In genomic region chr5:66080529-66081220, GRCm38 (mm10) we compare ENCODE assay signal across 13 mouse cellular contexts.
A peak's percentile ranks its signal among the peaks of the same experiment; 100 is the strongest.
DNase-seq lines count a peak whose midpoint lies in the region; ATAC-seq lines count a peak whose summit lies in the region.
"Had no signal": no experiment of that assay in that cellular context is flagged by ENCODE, and none has a peak within 500 bp of the region (broad histone marks: within the 10 kb centered on the region; RNA-seq: fewer than 3 reads in every experiment).

No protein-coding gene starts in this region.

- H3K27ac ChIP-seq in embryonic facial prominence, embryonic 14.5 days (replicated peaks; ENCODE audit: low read depth, low read length) = no peak overlapping the region
- H3K27ac ChIP-seq in embryonic facial prominence, embryonic 10.5 days (replicated peaks) = no peak overlapping the region
- peak overlapping the region; percentile 84 for H3K27ac ChIP-seq in kidney, embryonic 14.5 days (ENCODE audit: low read depth, low read length)
- H3K27ac ChIP-seq in liver, embryonic 13.5 days = peak overlapping the region; percentile 71
- H3K27ac ChIP-seq: forebrain, embryonic 10.5 days; hindbrain, postnatal 0 days had no signal

- H3K27me3 ChIP-seq in embryonic facial prominence, embryonic 14.5 days (replicated peaks; ENCODE audit: control insufficient read depth, insufficient read depth, low read length) = no peaks in the 10 kb centered on the region
- no peaks in the 10 kb centered on the region for H3K27me3 ChIP-seq in embryonic facial prominence, embryonic 10.5 days (replicated peaks; ENCODE audit: low read depth, poor library complexity, severe bottlenecking)
- no peaks in the 10 kb centered on the region for H3K27me3 ChIP-seq in kidney, embryonic 14.5 days (ENCODE audit: control insufficient read depth, insufficient read depth, low read length)
- H3K27me3 ChIP-seq in liver, embryonic 13.5 days = no peaks in the 10 kb centered on the region
- H3K27me3 ChIP-seq: megakaryocyte, embryonic 14.5 days had no signal

- no peak overlapping the region for H3K4me3 ChIP-seq in embryonic facial prominence, embryonic 14.5 days (ENCODE audit: low read depth, low read length)
- no peak overlapping the region for H3K4me3 ChIP-seq in embryonic facial prominence, embryonic 10.5 days
- peak overlapping the region; percentile 22; the same call in 1 of the 2 replicates for H3K4me3 ChIP-seq in kidney, embryonic 14.5 days (ENCODE audit: low read length)
- peak overlapping the region; percentile 45 for H3K4me3 ChIP-seq in liver, embryonic 13.5 days (replicated peaks)
- H3K4me3 ChIP-seq: forebrain, embryonic 10.5 days; megakaryocyte, embryonic 14.5 days had no signal

- H3K4me1 ChIP-seq in embryonic facial prominence, embryonic 14.5 days (ENCODE audit: control insufficient read depth, insufficient read depth, low read length) = peaks cover 9% of the 10 kb centered on the region
- peaks cover 24% of the 10 kb centered on the region for H3K4me1 ChIP-seq in embryonic facial prominence, embryonic 10.5 days
- peaks cover 9% of the 10 kb centered on the region; the same call in 1 of the 2 replicates for H3K4me1 ChIP-seq in kidney, embryonic 14.5 days (ENCODE audit: control insufficient read depth, insufficient read depth, low read length)
- H3K4me1 ChIP-seq in liver, embryonic 13.5 days (replicated peaks) = peaks cover 30% of the 10 kb centered on the region

- intact Hi-C loops in gastrocnemius, postnatal 14 days (cut with DNase I; ENCODE audit: low total_unique reads) = no loop called here

- no peak for DNase-seq in embryonic facial prominence, embryonic 14.5 days (ENCODE audit: low spot score)
- DNase-seq in embryonic facial prominence, embryonic 10.5 days (ENCODE audit: low spot score) = no peak
- DNase-seq in liver, embryonic 13.5 days = no peak
- DNase-seq in lung, postnatal 4 days = peak; percentile 47 to 65
- DNase-seq in gastrocnemius, postnatal 14 days = no peak
- no peak for DNase-seq in spleen, adult 12 weeks (ENCODE audit: low spot score)
- no peak for DNase-seq in adipocyte (ENCODE audit: low spot score)
- DNase-seq: retina, postnatal 1 day had no signal

- H3K4me2 ChIP-seq in embryonic facial prominence, embryonic 14.5 days (ENCODE audit: low read depth, low read length) = no peak overlapping the region
- H3K4me2 ChIP-seq in kidney, embryonic 14.5 days (replicated peaks; ENCODE audit: low read depth, low read length) = no peak overlapping the region; the same call in 1 of the 2 replicates
- H3K4me2 ChIP-seq in liver, embryonic 13.5 days = peak overlapping the region; percentile 41

- ATAC-seq in embryonic facial prominence, embryonic 14.5 days (ENCODE audit: low read depth) = peak; percentile 24; the same call in 1 of the 2 replicates
- peak; percentile 68 for ATAC-seq in kidney, embryonic 14.5 days (ENCODE audit: low FRiP score, low TSS enrichment)
- no peak; the same call in 1 of the 2 replicates for ATAC-seq in liver, embryonic 13.5 days (ENCODE audit: low read depth)
- ATAC-seq: hindbrain, postnatal 0 days had no signal

- H3K9ac ChIP-seq in embryonic facial prominence, embryonic 14.5 days (ENCODE audit: low read depth, low read length) = no peak overlapping the region
- peak overlapping the region; percentile 31; the same call in 1 of the 2 replicates for H3K9ac ChIP-seq in kidney, embryonic 14.5 days (ENCODE audit: low read depth, low read length)
- H3K9ac ChIP-seq in liver, embryonic 13.5 days = no peak overlapping the region; the same call in 1 of the 2 replicates

- no peaks in the 10 kb centered on the region for H3K9me3 ChIP-seq in embryonic facial prominence, embryonic 14.5 days (ENCODE audit: control insufficient read depth, low read length)
- H3K9me3 ChIP-seq in embryonic facial prominence, embryonic 10.5 days = no peaks in the 10 kb centered on the region
- no peaks in the 10 kb centered on the region for H3K9me3 ChIP-seq in kidney, embryonic 14.5 days (ENCODE audit: control insufficient read depth, low read length)
- no peaks in the 10 kb centered on the region for H3K9me3 ChIP-seq in liver, embryonic 13.5 days (replicated peaks)
- H3K9me3 ChIP-seq: forebrain, embryonic 10.5 days; megakaryocyte, embryonic 14.5 days had no signal

- WGBS in embryonic facial prominence, embryonic 14.5 days = 82% methylated on average over 17 of the region's 17 CpGs
- WGBS in embryonic facial prominence, embryonic 10.5 days = 88% methylated on average over 17 of the region's 17 CpGs
- 50% methylated on average over 17 of the region's 17 CpGs for WGBS in kidney, embryonic 14.5 days
- 67% methylated on average over 17 of the region's 17 CpGs for WGBS in liver, embryonic 13.5 days (ENCODE audit: insufficient replicate concordance)

- no peaks in the 10 kb centered on the region for H3K36me3 ChIP-seq in embryonic facial prominence, embryonic 14.5 days (ENCODE audit: control insufficient read depth, insufficient read depth, low read length)
- no peaks in the 10 kb centered on the region for H3K36me3 ChIP-seq in embryonic facial prominence, embryonic 10.5 days (replicated peaks)
- no peaks in the 10 kb centered on the region for H3K36me3 ChIP-seq in kidney, embryonic 14.5 days (ENCODE audit: control insufficient read depth, insufficient read depth, low read length)
- no peaks in the 10 kb centered on the region for H3K36me3 ChIP-seq in liver, embryonic 13.5 days
- H3K36me3 ChIP-seq: forebrain, embryonic 10.5 days; G1E had no signal

Comparison
In these comparisons a context has a peak if more than half of its experiments do, and no peak if none do; other contexts are left out.
1. DNase-seq: peak in lung, postnatal 4 days (2 of 2); none in embryonic facial prominence, embryonic 14.5 days (single experiment), embryonic facial prominence, embryonic 10.5 days (single experiment), liver, embryonic 13.5 days (single experiment), gastrocnemius, postnatal 14 days (single experiment), spleen, adult 12 weeks (single experiment) and adipocyte (single experiment).
2. H3K27ac ChIP-seq: peak in kidney, embryonic 14.5 days (single experiment) and liver, embryonic 13.5 days (single experiment); none in embryonic facial prominence, embryonic 14.5 days (single experiment) and embryonic facial prominence, embryonic 10.5 days (single experiment).
3. H3K4me3 ChIP-seq: peak in kidney, embryonic 14.5 days (single experiment) and liver, embryonic 13.5 days (single experiment); none in embryonic facial prominence, embryonic 14.5 days (single experiment) and embryonic facial prominence, embryonic 10.5 days (single experiment).